27 mouse cellular contexts compared by ENCODE assay signal in the genomic region with DNA sequence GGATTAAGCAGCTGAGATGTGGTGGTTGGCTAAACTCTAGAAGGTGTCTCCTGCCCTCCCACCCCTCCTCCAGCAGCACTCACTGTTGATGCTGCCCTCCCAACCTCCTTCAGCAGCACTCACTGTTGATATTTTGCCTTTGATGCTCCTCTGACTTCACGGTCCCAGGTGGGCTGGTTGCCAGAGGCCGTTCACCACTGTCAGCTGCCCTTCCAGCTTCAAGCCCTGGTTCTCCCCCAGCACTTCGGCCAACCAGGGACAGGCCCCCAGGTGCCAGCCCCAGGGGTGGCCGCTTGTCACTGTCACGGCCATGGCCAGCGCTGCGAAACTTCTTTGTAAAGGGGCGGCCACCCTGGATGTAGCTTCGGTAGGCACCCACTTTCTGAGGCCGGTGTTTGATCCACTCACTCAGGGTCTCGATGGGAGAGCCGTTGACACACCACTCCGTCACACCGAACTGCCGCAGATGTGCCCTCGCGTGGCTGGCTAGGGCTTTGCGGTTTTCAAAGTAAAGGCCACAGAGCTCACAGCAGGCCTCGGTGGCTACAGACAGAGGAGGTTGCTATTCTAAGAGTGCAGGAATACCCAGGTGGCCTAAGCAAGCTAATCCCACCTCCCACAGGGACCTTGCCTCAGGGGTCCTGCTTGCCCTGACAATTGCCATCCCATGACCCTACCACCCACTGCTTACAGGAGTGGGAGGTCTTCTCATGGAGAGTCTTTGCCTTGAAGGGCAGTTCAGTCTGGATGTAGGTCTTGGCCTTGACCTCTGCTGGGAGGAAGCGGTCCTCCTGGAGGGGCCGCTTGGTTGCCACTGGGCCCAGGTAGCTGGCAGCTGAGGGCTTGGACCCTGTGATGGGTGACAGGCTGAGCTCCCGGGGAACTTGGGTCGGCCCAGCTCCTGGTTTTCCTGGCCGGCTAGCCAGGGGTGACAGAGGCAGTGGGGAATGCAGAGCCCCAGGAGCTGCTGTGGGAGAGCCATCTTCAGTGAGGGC. TPM values are rescaled to one million over a fixed set of nuclear protein-coding genes. Genes with fewer than 3 reads are reported as not detected.
DNase-seq lines count a peak whose midpoint lies in the region; ATAC-seq lines count a peak whose summit lies in the region.
"Had no signal": no experiment of that assay in that cellular context is flagged by ENCODE, and none has a peak within 500 bp of the region (broad histone marks: within the 10 kb centered on the region; RNA-seq: fewer than 3 reads in every experiment).

No protein-coding gene starts in this region.

- H3K27me3 ChIP-seq in embryonic facial prominence, embryonic 13.5 days = no peaks in the 10 kb centered on the region
- H3K27me3 ChIP-seq in embryonic facial prominence, embryonic 10.5 days (replicated peaks; ENCODE audit: low read depth, poor library complexity, severe bottlenecking) = no peaks in the 10 kb centered on the region
- H3K27me3 ChIP-seq in kidney, embryonic 16.5 days (ENCODE audit: insufficient read depth, low read length) = no peaks in the 10 kb centered on the region
- H3K27me3 ChIP-seq: heart, embryonic 13.5 days; limb, embryonic 15.5 days; liver, embryonic 13.5 days; megakaryocyte, embryonic 14.5 days; midbrain, embryonic 13.5 days had no signal

- peak overlapping the region; percentile 32; the same call in 1 of the 2 replicates for H3K9ac ChIP-seq in embryonic facial prominence, embryonic 13.5 days
- H3K9ac ChIP-seq in kidney, embryonic 16.5 days (replicated peaks; ENCODE audit: low read length) = no peak overlapping the region
- H3K9ac ChIP-seq: heart, embryonic 13.5 days; hindbrain, embryonic 14.5 days; limb, embryonic 15.5 days; liver, embryonic 13.5 days; midbrain, embryonic 13.5 days had no signal

- DNase-seq in embryonic facial prominence, embryonic 10.5 days (ENCODE audit: low spot score) = no peak
- peak; percentile 55 for DNase-seq in testis, postnatal 10 days (ENCODE audit: low spot score)
- DNase-seq in testis, postnatal 14 days (ENCODE audit: low spot score) = no peak
- peak; percentile 71 for DNase-seq in adrenal gland, postnatal 14 days
- no peak for DNase-seq in urinary bladder, postnatal 4 days (ENCODE audit: low spot score in 2 of 2)
- DNase-seq: cerebellum, adult 2 months; gastrocnemius, postnatal 14 days; heart, postnatal 10 days; kidney, adult 9 months; kidney, postnatal 14 days; layer of hippocampus, adult 9-11 months; liver, embryonic 13.5 days; lung, adult 18-20 months; lung, postnatal 4 days; right cerebral cortex, postnatal 25 days; spleen, adult 18-20 months had no signal

- peaks cover 89% of the 10 kb centered on the region for H3K36me3 ChIP-seq in embryonic facial prominence, embryonic 13.5 days
- H3K36me3 ChIP-seq in embryonic facial prominence, embryonic 10.5 days (replicated peaks) = peaks cover 92% of the 10 kb centered on the region
- peaks cover 81% of the 10 kb centered on the region for H3K36me3 ChIP-seq in kidney, embryonic 16.5 days (ENCODE audit: insufficient read depth, low read length)

- no peak for ATAC-seq in embryonic facial prominence, embryonic 13.5 days (ENCODE audit: insufficient number of reproducible peaks, insufficient read depth, low FRiP score, low TSS enrichment, low read depth)
- no peak for ATAC-seq in kidney, embryonic 16.5 days (ENCODE audit: low FRiP score, low TSS enrichment)
- ATAC-seq: CD4-positive, CD25-positive, alpha-beta regulatory T cell, adult 4 months; intestine, postnatal 0 days; lung, postnatal 0 days; midbrain, embryonic 13.5 days had no signal

- no peak overlapping the region for H3K4me2 ChIP-seq in embryonic facial prominence, embryonic 13.5 days
- no peak overlapping the region for H3K4me2 ChIP-seq in kidney, embryonic 16.5 days (replicated peaks; ENCODE audit: low read depth, low read length)
- H3K4me2 ChIP-seq: heart, embryonic 13.5 days; hindbrain, embryonic 14.5 days; limb, embryonic 15.5 days; liver, embryonic 13.5 days; midbrain, embryonic 13.5 days had no signal

- no peaks in the 10 kb centered on the region for H3K9me3 ChIP-seq in embryonic facial prominence, embryonic 13.5 days
- H3K9me3 ChIP-seq in embryonic facial prominence, embryonic 10.5 days = no peaks in the 10 kb centered on the region
- no peaks in the 10 kb centered on the region for H3K9me3 ChIP-seq in kidney, embryonic 16.5 days (ENCODE audit: low read length)
- H3K9me3 ChIP-seq: heart, embryonic 13.5 days; limb, embryonic 10.5 days; limb, embryonic 15.5 days; liver, embryonic 13.5 days; megakaryocyte, embryonic 14.5 days; midbrain, embryonic 13.5 days had no signal

- WGBS in embryonic facial prominence, embryonic 13.5 days = 87% methylated on average over 24 of the region's 24 CpGs
- WGBS in embryonic facial prominence, embryonic 10.5 days = 88% methylated on average over 24 of the region's 24 CpGs
- 88% methylated on average over 24 of the region's 24 CpGs for WGBS in kidney, embryonic 16.5 days

- no peak overlapping the region for H3K27ac ChIP-seq in embryonic facial prominence, embryonic 13.5 days
- no peak overlapping the region for H3K27ac ChIP-seq in embryonic facial prominence, embryonic 10.5 days (replicated peaks)
- H3K27ac ChIP-seq in kidney, embryonic 16.5 days (ENCODE audit: low read length) = no peak overlapping the region
- H3K27ac ChIP-seq: heart, embryonic 13.5 days; hindbrain, embryonic 14.5 days; limb, embryonic 10.5 days; limb, embryonic 15.5 days; liver, embryonic 13.5 days; midbrain, embryonic 13.5 days had no signal

- H3K4me1 ChIP-seq in embryonic facial prominence, embryonic 13.5 days = peaks cover 8% of the 10 kb centered on the region
- H3K4me1 ChIP-seq in embryonic facial prominence, embryonic 10.5 days = peaks cover 7% of the 10 kb centered on the region; the same call in 1 of the 2 replicates
- peaks cover 2% of the 10 kb centered on the region for H3K4me1 ChIP-seq in kidney, embryonic 16.5 days (ENCODE audit: insufficient read depth, low read length)
- H3K4me1 ChIP-seq: limb, embryonic 10.5 days had no signal

- no peak overlapping the region for H3K4me3 ChIP-seq in embryonic facial prominence, embryonic 13.5 days
- H3K4me3 ChIP-seq in embryonic facial prominence, embryonic 10.5 days = no peak overlapping the region
- no peak overlapping the region for H3K4me3 ChIP-seq in kidney, embryonic 16.5 days (ENCODE audit: low read length)
- H3K4me3 ChIP-seq: heart, embryonic 13.5 days; limb, embryonic 10.5 days; limb, embryonic 15.5 days; liver, embryonic 13.5 days; megakaryocyte, embryonic 14.5 days; midbrain, embryonic 13.5 days had no signal

RNA-seq across cellular contexts. Expression of a gene that starts 6.7 kb away (rescaled TPM):
- polyA plus RNA-seq in embryonic facial prominence, embryonic 13.5 days (2015; fragmentation: Nextera tagmentation; extraction: Ambion mirVana) = 110 and 113 TPM in 2 replicates
- 93.0 and 94.5 TPM in 2 replicates for polyA plus RNA-seq in embryonic facial prominence, embryonic 10.5 days (2016; fragmentation: Nextera tagmentation; extraction: Ambion mirVana)
- 85.5 and 95.0 TPM in 2 replicates for total RNA-seq in adrenal gland, postnatal 14 days (2021)
- 124 and 130 TPM in 2 replicates for polyA plus RNA-seq in kidney, embryonic 16.5 days (2015; fragmentation: Nextera tagmentation; extraction: Ambion mirVana)

RNA-seq across cellular contexts. Expression of a gene that starts 32.2 kb away (rescaled TPM):
- 25.3 and 28.7 TPM in 2 replicates for polyA plus RNA-seq in embryonic facial prominence, embryonic 13.5 days (2015; fragmentation: Nextera tagmentation; extraction: Ambion mirVana)
- polyA plus RNA-seq in embryonic facial prominence, embryonic 10.5 days (2016; fragmentation: Nextera tagmentation; extraction: Ambion mirVana) = 35.1 and 35.2 TPM in 2 replicates
- total RNA-seq in adrenal gland, postnatal 14 days (2021) = 41.8 and 47.9 TPM in 2 replicates
- 22.0 and 23.8 TPM in 2 replicates for polyA plus RNA-seq in kidney, embryonic 16.5 days (2015; fragmentation: Nextera tagmentation; extraction: Ambion mirVana)

RNA-seq across cellular contexts. Expression of a gene that starts 36.0 kb away (rescaled TPM):
- polyA plus RNA-seq in embryonic facial prominence, embryonic 13.5 days (2015; fragmentation: Nextera tagmentation; extraction: Ambion mirVana) = 120 and 123 TPM in 2 replicates
- 152 and 159 TPM in 2 replicates for polyA plus RNA-seq in embryonic facial prominence, embryonic 10.5 days (2016; fragmentation: Nextera tagmentation; extraction: Ambion mirVana)
- total RNA-seq in adrenal gland, postnatal 14 days (2021) = 78.9 and 96.2 TPM in 2 replicates
- polyA plus RNA-seq in kidney, embryonic 16.5 days (2015; fragmentation: Nextera tagmentation; extraction: Ambion mirVana) = 112 and 126 TPM in 2 replicates

RNA-seq across cellular contexts. Expression of a gene that starts 46.3 kb away (rescaled TPM):
- 1.2 and 1.5 TPM in 2 replicates for polyA plus RNA-seq in embryonic facial prominence, embryonic 13.5 days (2015; fragmentation: Nextera tagmentation; extraction: Ambion mirVana)
- 0.64 and 0.85 TPM in 2 replicates for polyA plus RNA-seq in embryonic facial prominence, embryonic 10.5 days (2016; fragmentation: Nextera tagmentation; extraction: Ambion mirVana)
- total RNA-seq in adrenal gland, postnatal 14 days (2021) = 1.7 and 18.1 TPM in 2 replicates
- 0.63 and 0.97 TPM in 2 replicates for polyA plus RNA-seq in kidney, embryonic 16.5 days (2015; fragmentation: Nextera tagmentation; extraction: Ambion mirVana)

Comparison
In these comparisons a context has a peak if more than half of its experiments do, and no peak if none do; other contexts are left out.
1. DNase-seq: peak in testis, postnatal 10 days (single experiment) and adrenal gland, postnatal 14 days (single experiment); none in embryonic facial prominence, embryonic 10.5 days (single experiment), testis, postnatal 14 days (single experiment) and urinary bladder, postnatal 4 days (0 of 2).